Mouse (Mus musculus) ES-E14 (cell line): ENCODE data around the gene Zfp948.

Experiments used
- CHD2 ChIP-seq: IDR thresholded peaks from 2 replicates; pipeline ENCODE4 v1.6.1; 2014; ENCODE audit warnings: mild to moderate bottlenecking, low read depth, low read length, inconsistent platforms
- HCFC1 ChIP-seq: IDR thresholded peaks from 2 replicates; pipeline ENCODE4 v1.6.1; 2012; ENCODE audit warnings: low read length, inconsistent platforms, borderline replicate concordance; ENCODE audit not compliant: insufficient read depth
- MAFK ChIP-seq: IDR thresholded peaks from 2 replicates; pipeline ENCODE4 v1.6.1; 2014; ENCODE audit warnings: mild to moderate bottlenecking, low read depth, low read length, inconsistent platforms; ENCODE audit not compliant: insufficient read depth
- ZC3H11A ChIP-seq: IDR thresholded peaks from 2 replicates; pipeline ENCODE4 v1.6.1; 2012; ENCODE audit warnings: low read depth, mild to moderate bottlenecking, inconsistent platforms, low read length, borderline replicate concordance
- ZNF384 ChIP-seq: IDR thresholded peaks from 2 replicates; pipeline ENCODE4 v1.6.1; 2012; ENCODE audit warnings: low read depth, low read length, inconsistent platforms

- no peak for TF ChIP-seq MAFK
- TF ChIP-seq ZC3H11A, result no peak
- no peak for TF ChIP-seq CHD2
- no peak for TF ChIP-seq ZNF384
- TF ChIP-seq HCFC1, result no peak
These were observed 56.8 kb downstream of the Zfp948 start for GRCm38 (mm10) chr17:21623647-21624046.
